Mouse (Mus musculus): ENCODE results near the gene Liph. TPM values are rescaled to one million over a fixed set of nuclear protein-coding genes. Genes with fewer than 3 reads are reported as not detected.
A peak's percentile ranks its signal among the peaks of the same experiment; 100 is the strongest.
"Not testable (repeated sequence)": the region's sequence is repeated elsewhere in the genome, so short reads cannot be mapped to it uniquely, and the experiment has no call there.

Gene Liph
- total RNA-seq, 2 experiments from 2014 or later: 0.42 to 0.59 TPM

GRCm38 (mm10) chr16:21977347-21977746 is 18.1 kb downstream of the Liph start:
- no peak for DNase-seq (ENCODE audit: low spot score in 2 of 2)

- DNase-seq (ENCODE audit: low spot score in 2 of 2): no peak
Observed at GRCm38 (mm10) chr16:21976203-21976602, 19.3 kb downstream of the Liph start.

GRCm38 (mm10) chr16:21971446-21971845 is 24.0 kb downstream of the Liph start:
- no peak for DNase-seq (ENCODE audit: low spot score in 2 of 2)

GRCm38 (mm10) chr16:21970536-21970935 is 24.9 kb downstream of the Liph start:
- no peak for DNase-seq (ENCODE audit: low spot score in 2 of 2)

- DNase-seq (ENCODE audit: low spot score in 2 of 2): no peak
Observed at GRCm38 (mm10) chr16:21969874-21970273, 25.6 kb downstream of the Liph start.

GRCm38 (mm10) chr16:21965576-21965975 is 29.9 kb downstream of the Liph start:
- DNase-seq (ENCODE audit: low spot score in 2 of 2): no peak

- DNase-seq (ENCODE audit: low spot score in 2 of 2): no peak
Observed at GRCm38 (mm10) chr16:21955591-21955990, 39.9 kb downstream of the Liph start.

- DNase-seq (ENCODE audit: low spot score in 2 of 2): peak; percentile 64 to 75
Observed at GRCm38 (mm10) chr16:21946761-21947715, 48.4 kb downstream of the Liph start, which contains the start of gene Tmem41a. Tmem41a (minus strand) TSS chr16:21947552.

- DNase-seq (ENCODE audit: low spot score in 2 of 2): no peak
Observed at GRCm38 (mm10) chr16:21928471-21928870, 67.0 kb downstream of the Liph start.

- no peak for DNase-seq (ENCODE audit: low spot score in 2 of 2)
Observed at GRCm38 (mm10) chr16:21916681-21917080, 78.8 kb downstream of the Liph start.

- no peak for DNase-seq (ENCODE audit: low spot score in 2 of 2)
Observed at GRCm38 (mm10) chr16:21913347-21913746, 82.1 kb downstream of the Liph start.

GRCm38 (mm10) chr16:21908906-21909305 is 86.6 kb downstream of the Liph start:
- DNase-seq (ENCODE audit: low spot score in 2 of 2): not testable (repeated sequence)

- DNase-seq (ENCODE audit: low spot score in 2 of 2): no peak
Observed at GRCm38 (mm10) chr16:21906902-21907301, 88.6 kb downstream of the Liph start.

GRCm38 (mm10) chr16:21905996-21906395 is 89.5 kb downstream of the Liph start:
- DNase-seq (ENCODE audit: low spot score in 2 of 2): no peak

GRCm38 (mm10) chr16:21904636-21905035 is 90.8 kb downstream of the Liph start:
- no peak for DNase-seq (ENCODE audit: low spot score in 2 of 2)

Other genes starting within 250 kb of the Liph start
- gene Ehhadh, start 207.9 kb downstream of the Liph start, total RNA-seq (2021): 10 to 100 TPM; 25.8 to 31.0 TPM
- 1 to 10 TPM; 2.1 to 2.2 TPM for gene Map3k13, start 201.3 kb downstream of the Liph start, total RNA-seq (2021)
- 10 to 100 TPM; 20.0 to 20.4 TPM for gene Tmem41a, start 48.1 kb downstream of the Liph start, total RNA-seq (2021)
- gene Senp2, start 13.8 kb upstream of the Liph start, total RNA-seq (2021): 10 to 100 TPM; 48.8 to 50.9 TPM
- 10 to 100 TPM; 43.7 to 50.6 TPM for gene Igf2bp2, start 167.6 kb upstream of the Liph start, total RNA-seq (2021)

Measured in adrenal gland, postnatal 4 days (tissue).